Mouse (Mus musculus) monocyte, adult 5-6 weeks (primary cell): Measurements from ENCODE around the gene Pmf1. TPM values are rescaled to one million over a fixed set of nuclear protein-coding genes. Genes with fewer than 3 reads are reported as not detected.

Experiments
- ATAC-seq: fragments of 153-309, 156-312 bp; replicated peaks from 2 replicates; pipeline ENCODE4 v1.8.0; 2017; ENCODE audit warnings: mild to moderate bottlenecking; ENCODE audit not compliant: low TSS enrichment, insufficient number of reproducible peaks, severe bottlenecking, poor library complexity, low FRiP score
- total RNA-seq: library from RNA; stranded (forward); fragments of 200-1000, 200-491, 200-594 nt; gene quantifications from 3 replicates; pipeline ENCODE4 v1.2.3, GENCODE M21; 2017

Gene Pmf1
- total RNA-seq, 1 experiment from 2014 or later: 14.2 TPM

DNA sequence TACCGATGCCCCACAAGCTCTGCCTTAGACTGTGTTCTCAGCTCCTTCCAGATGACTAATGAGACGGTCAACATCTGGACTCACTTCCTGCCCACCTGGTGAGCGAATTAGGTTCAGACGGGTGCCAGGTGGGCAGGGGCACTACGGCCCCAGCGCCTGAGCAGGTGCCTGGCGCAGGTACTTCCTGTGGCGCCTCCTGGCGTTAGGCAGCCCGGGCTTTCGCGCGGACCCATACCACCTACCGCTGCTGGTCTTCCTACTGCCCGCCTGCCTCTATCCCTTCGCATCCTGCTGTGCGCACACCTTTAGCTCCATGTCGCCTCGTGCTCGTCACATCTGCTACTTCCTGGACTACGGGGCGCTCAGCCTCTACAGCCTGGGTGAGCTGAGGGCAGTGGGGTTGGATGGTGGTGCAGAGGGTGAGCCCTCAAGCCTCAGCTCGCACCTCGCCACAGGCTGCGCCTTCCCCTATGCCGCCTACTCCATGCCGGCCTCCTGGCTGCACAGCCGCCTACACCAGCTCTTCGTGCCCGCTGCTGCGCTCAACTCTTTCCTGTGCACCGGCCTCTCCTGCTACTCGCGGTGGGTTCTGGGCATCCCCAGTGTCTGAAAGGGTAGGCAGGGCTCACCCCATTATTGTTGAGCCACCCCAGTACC, 44.3 kb downstream of the Pmf1 start:
- no peak for ATAC-seq

GRCm38 (mm10) chr3:88364337-88364736, 45.8 kb downstream of the Pmf1 start, which contains the start of gene Paqr6:
Gene Paqr6 (plus strand): TSS chr3:88364584.
- ATAC-seq: no peak

DNA sequence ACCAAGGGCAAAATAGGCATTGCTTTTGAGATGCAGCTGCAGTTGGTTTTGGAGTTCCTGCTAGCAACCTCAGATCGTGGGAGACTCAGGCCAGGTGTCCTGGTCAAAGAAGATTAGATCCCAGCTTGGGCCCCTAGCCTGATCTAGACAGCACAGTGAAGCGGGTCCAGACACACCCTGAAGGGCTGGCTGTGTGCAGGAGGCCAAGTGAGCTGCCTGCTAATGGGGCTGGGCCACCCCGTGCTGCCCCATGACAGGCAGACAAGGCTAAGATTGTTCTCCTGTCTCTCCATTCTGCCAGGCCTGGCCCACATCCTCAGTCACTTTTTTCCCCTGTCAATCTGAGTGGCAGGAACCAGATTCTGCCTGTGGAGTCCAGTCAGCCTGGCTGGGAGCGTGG, 46.4 kb downstream of the Pmf1 start:
- no peak for ATAC-seq

DNA sequence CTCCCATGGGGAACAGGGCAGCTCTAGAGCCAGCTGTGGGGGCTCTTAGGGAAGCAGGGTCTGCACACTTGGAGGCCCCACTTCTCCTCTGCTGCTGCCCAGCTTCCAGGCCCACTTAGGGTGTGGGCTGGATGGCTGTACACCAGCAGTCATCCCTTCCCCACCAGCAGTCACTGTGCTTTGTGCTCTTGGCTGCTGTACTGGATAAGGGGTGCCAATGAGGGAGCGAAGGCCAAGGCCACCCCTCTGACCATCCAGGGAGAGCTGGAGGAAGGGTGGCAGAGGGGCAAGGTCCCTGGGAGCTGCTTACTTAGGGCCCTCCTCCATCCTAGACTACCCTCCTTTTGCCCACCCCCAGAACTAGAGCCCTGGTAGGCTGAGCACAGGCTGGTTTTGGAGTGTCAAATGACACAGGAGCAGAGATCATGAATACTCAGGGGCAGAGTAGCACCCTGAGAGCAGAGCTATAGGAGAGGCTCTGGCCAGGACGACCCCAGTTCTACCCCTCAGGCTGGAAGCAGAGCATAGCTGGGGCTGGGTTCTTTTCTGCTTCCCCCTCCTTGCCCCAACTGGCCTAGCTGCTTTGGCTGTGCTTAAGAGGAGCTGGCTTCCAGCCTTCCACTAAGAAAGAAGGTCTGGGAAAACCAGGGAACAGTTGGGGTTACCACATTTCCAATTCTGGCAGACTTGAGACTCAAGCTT, 48.4 kb downstream of the Pmf1 start:
- no peak for ATAC-seq

- no peak for ATAC-seq
Measured at GRCm38 (mm10) chr3:88361096-88361495, 49.0 kb downstream of the Pmf1 start.

GRCm38 (mm10) chr3:88359989-88360388, 50.1 kb downstream of the Pmf1 start:
- ATAC-seq: no peak

GRCm38 (mm10) chr3:88359584-88359983, 50.5 kb downstream of the Pmf1 start:
- ATAC-seq: no peak

GRCm38 (mm10) chr3:88354396-88355165, 55.5 kb downstream of the Pmf1 start:
- ATAC-seq: no peak

DNA sequence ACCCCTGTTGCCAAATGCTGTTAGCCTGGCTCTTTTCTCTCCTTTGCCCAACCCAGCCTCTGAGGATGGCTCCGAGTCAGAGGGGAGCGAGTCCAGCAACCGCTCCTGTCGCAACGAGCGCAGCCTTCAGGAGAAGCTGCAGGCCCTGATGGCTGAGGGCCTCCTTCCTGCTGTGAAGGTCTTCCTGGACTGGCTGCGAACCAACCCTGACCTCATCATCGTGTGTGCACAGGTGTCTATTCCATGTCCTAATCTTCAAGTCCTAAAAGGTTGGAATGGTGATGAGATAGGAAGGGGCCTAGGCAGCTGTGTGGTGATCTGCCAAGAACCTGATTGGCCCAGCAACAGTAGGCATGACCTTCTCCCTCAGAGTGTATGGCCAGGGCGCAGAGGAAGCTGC, 57.2 kb downstream of the Pmf1 start:
- no peak for ATAC-seq

GRCm38 (mm10) chr3:88350732-88351131, 59.4 kb downstream of the Pmf1 start:
- ATAC-seq: no peak

Other genes with a start within 250 kb of the Pmf1 start
- gene Rhbg, start 155.6 kb downstream of the Pmf1 start, total RNA-seq: not detected in 3 replicates
- 0.43 TPM in 1 of 3 replicates, not detected in the others for gene Gm38392, start 123.1 kb downstream of the Pmf1 start, total RNA-seq
- 5.1 TPM in 1 of 3 replicates, not detected in the others for gene Tsacc, start 113.3 kb downstream of the Pmf1 start, total RNA-seq
- 95.0 to 123 TPM (median 105 TPM) in 3 replicates for gene Cct3, start 113.2 kb downstream of the Pmf1 start, total RNA-seq
- gene Glmp, start 85.3 kb downstream of the Pmf1 start, total RNA-seq: 12.1 to 34.5 TPM (median 17.5 TPM) in 3 replicates
- gene Tmem79, start 74.2 kb downstream of the Pmf1 start, total RNA-seq: 0.49 to 1.8 TPM in 2 of 3 replicates, not detected in the other
- 40.5 to 64.7 TPM (median 48.7 TPM) in 3 replicates for gene Smg5, start 74.1 kb downstream of the Pmf1 start, total RNA-seq
- gene Paqr6, start 45.7 kb downstream of the Pmf1 start, total RNA-seq: 1.6 TPM in 1 of 3 replicates, not detected in the others
- gene Bglap3, start 37.6 kb downstream of the Pmf1 start, total RNA-seq: not detected in 3 replicates
- not detected in 3 replicates for gene Bglap2, start 31.6 kb downstream of the Pmf1 start, total RNA-seq
- not detected in 3 replicates for gene Bglap, start 25.9 kb downstream of the Pmf1 start, total RNA-seq
- gene Slc25a44, start 14.8 kb upstream of the Pmf1 start, total RNA-seq: 11.4 to 19.2 TPM (median 15.5 TPM) in 3 replicates
- gene Sema4a, start 50.9 kb upstream of the Pmf1 start, total RNA-seq: 41.3 to 161 TPM (median 62.1 TPM) in 3 replicates
- gene Lmna, start 99.6 kb upstream of the Pmf1 start, total RNA-seq: 28.1 to 43.4 TPM (median 40.8 TPM) in 3 replicates
- 0.19 to 0.39 TPM in 2 of 3 replicates, not detected in the other for gene Mex3a, start 122.1 kb upstream of the Pmf1 start, total RNA-seq
- 0.97 TPM in 1 of 3 replicates, not detected in the others for gene Rab25, start 138.0 kb upstream of the Pmf1 start, total RNA-seq
- gene Lamtor2, start 142.7 kb upstream of the Pmf1 start, total RNA-seq: 61.5 to 63.7 TPM (median 63.2 TPM) in 3 replicates
- 14.7 to 25.7 TPM (median 19.6 TPM) in 3 replicates for gene Ubqln4, start 143.4 kb upstream of the Pmf1 start, total RNA-seq
- gene Ssr2, start 165.5 kb upstream of the Pmf1 start, total RNA-seq: 23.2 to 70.0 TPM (median 35.5 TPM) in 3 replicates
- 88.9 to 183 TPM (median 90.0 TPM) in 3 replicates for gene Arhgef2, start 195.6 kb upstream of the Pmf1 start, total RNA-seq
- gene Rxfp4, start 242.8 kb upstream of the Pmf1 start, total RNA-seq: not detected in 3 replicates